Comparison of ENCODE assay signal across 8 mouse cellular contexts in the genomic region with DNA sequence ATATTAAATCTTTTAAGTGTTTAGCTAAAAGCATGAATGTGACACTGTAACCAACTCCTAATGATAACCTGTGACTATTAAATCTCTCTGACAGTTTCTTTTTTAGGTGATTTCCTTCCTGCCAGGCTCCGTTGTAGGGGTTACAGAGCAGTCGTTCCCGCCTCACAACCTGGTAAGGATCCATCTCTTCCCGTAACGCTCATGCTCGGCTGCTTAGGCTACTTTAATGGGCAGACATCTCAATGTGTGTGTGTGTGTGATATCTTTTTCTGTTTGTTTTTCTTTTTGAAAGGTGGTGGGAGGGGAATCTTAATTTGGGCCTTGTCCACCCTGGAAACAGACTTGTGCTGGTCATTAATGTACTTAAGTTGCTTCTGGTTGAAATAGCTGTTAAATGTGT. TPM values are rescaled to one million over a fixed set of nuclear protein-coding genes. Genes with fewer than 3 reads are reported as not detected.
DNase-seq lines count a peak whose midpoint lies in the region; ATAC-seq and TF ChIP-seq lines count a peak whose summit lies in the region.

No protein-coding gene starts in this region.

- no peak for TF ChIP-seq POLR2A in bone marrow macrophage, adult 2 months (IDR thresholded peaks at IDR 0.05; ENCODE audit: borderline replicate concordance, low read depth, low read length)

- peaks cover 23% of the 10 kb centered on the region for H3K36me3 ChIP-seq in lung, embryonic 14.5 days (ENCODE audit: insufficient read depth)
- peaks cover 5% of the 10 kb centered on the region for H3K36me3 ChIP-seq in heart, embryonic 16.5 days (ENCODE audit: control insufficient read depth, insufficient read depth)
- peaks cover 9% of the 10 kb centered on the region for H3K36me3 ChIP-seq in liver, embryonic 15.5 days (replicated peaks)

- WGBS in lung, embryonic 14.5 days = 0% methylated on average over 6 of the region's 6 CpGs
- WGBS in heart, embryonic 16.5 days = 3% methylated on average over 6 of the region's 6 CpGs
- 1% methylated on average over 6 of the region's 6 CpGs for WGBS in liver, embryonic 15.5 days (ENCODE audit: insufficient replicate concordance)

- H3K4me3 ChIP-seq in lung, embryonic 14.5 days (ENCODE audit: low read depth, low read length) = peak overlapping the region; percentile 97
- peak overlapping the region; percentile 96 for H3K4me3 ChIP-seq in bone marrow macrophage, adult 2 months (ENCODE audit: insufficient read depth, low read length)
- H3K4me3 ChIP-seq in heart, embryonic 16.5 days (ENCODE audit: low read length) = peak overlapping the region; percentile 99
- peak overlapping the region; percentile 99 for H3K4me3 ChIP-seq in liver, embryonic 15.5 days (replicated peaks)

- no peaks in the 10 kb centered on the region for H3K4me1 ChIP-seq in lung, embryonic 14.5 days (ENCODE audit: insufficient read depth)
- H3K4me1 ChIP-seq in bone marrow macrophage, adult 2 months (ENCODE audit: control insufficient read depth, insufficient read depth, low read length) = peaks cover 4% of the 10 kb centered on the region; the same call in 1 of the 2 replicates
- H3K4me1 ChIP-seq in heart, embryonic 16.5 days (ENCODE audit: control insufficient read depth, insufficient read depth, low read length) = peaks cover 10% of the 10 kb centered on the region
- peaks cover 8% of the 10 kb centered on the region for H3K4me1 ChIP-seq in liver, embryonic 15.5 days (replicated peaks)

- no peaks in the 10 kb centered on the region for H3K9me3 ChIP-seq in lung, embryonic 14.5 days (ENCODE audit: low read depth, low read length)
- no peaks in the 10 kb centered on the region for H3K9me3 ChIP-seq in heart, embryonic 16.5 days (replicated peaks; ENCODE audit: control insufficient read depth, low read length)
- no peaks in the 10 kb centered on the region for H3K9me3 ChIP-seq in liver, embryonic 15.5 days (replicated peaks)

- no peak overlapping the region for H3K27ac ChIP-seq in lung, embryonic 14.5 days (ENCODE audit: low read depth)
- H3K27ac ChIP-seq in bone marrow macrophage, adult 2 months (ENCODE audit: insufficient read depth, low read depth, low read length) = no peak overlapping the region
- no peak overlapping the region; the same call in none of the 2 replicates for H3K27ac ChIP-seq in heart, embryonic 16.5 days (ENCODE audit: low read length)
- peak overlapping the region; percentile 96 for H3K27ac ChIP-seq in liver, embryonic 15.5 days (replicated peaks)

- peak overlapping the region; percentile 98 for H3K4me2 ChIP-seq in lung, embryonic 14.5 days
- peak overlapping the region; percentile 94 for H3K4me2 ChIP-seq in heart, embryonic 16.5 days (ENCODE audit: low read depth, low read length)
- H3K4me2 ChIP-seq in liver, embryonic 15.5 days = peak overlapping the region; percentile 84

- H3K9ac ChIP-seq in lung, embryonic 14.5 days = peak overlapping the region; percentile 98
- peak overlapping the region; percentile 99 for H3K9ac ChIP-seq in heart, embryonic 16.5 days (ENCODE audit: low read length)
- peak overlapping the region; percentile 99 for H3K9ac ChIP-seq in liver, embryonic 15.5 days

- no peaks in the 10 kb centered on the region for H3K27me3 ChIP-seq in lung, embryonic 14.5 days (ENCODE audit: insufficient read depth, low read length)
- no peaks in the 10 kb centered on the region for H3K27me3 ChIP-seq in heart, embryonic 16.5 days (ENCODE audit: control insufficient read depth, insufficient read depth, low read length)
- H3K27me3 ChIP-seq in liver, embryonic 15.5 days = no peaks in the 10 kb centered on the region

- no peak for ATAC-seq in lung, embryonic 14.5 days (ENCODE audit: insufficient read depth)
- no peak for ATAC-seq in heart, embryonic 16.5 days (replicated peaks; ENCODE audit: extremely low read depth, insufficient read depth, low FRiP score)
- ATAC-seq in liver, embryonic 15.5 days (ENCODE audit: insufficient read depth) = no peak

- intact Hi-C loops in left cerebral cortex, postnatal 36 days (cut with DNase I) = loop anchor here (5.0 kb wide), 1 partner anchor 312 kb away; a partner anchor contains a TSS

- DNase-seq in lung, embryonic 14.5 days = peak; percentile 39
- no peak for DNase-seq in lung, adult 18-20 months
- DNase-seq in urinary bladder, postnatal 10 days (ENCODE audit: low spot score) = no peak
- no peak for DNase-seq in left cerebral cortex, postnatal 36 days (ENCODE audit: low spot score in 2 of 2)
- DNase-seq in left cerebral cortex, adult 18-20 months (ENCODE audit: low spot score in 2 of 2) = no peak

- no peak for TF ChIP-seq CTCF in lung, embryonic 14.5 days (IDR thresholded peaks at IDR 0.05; ENCODE audit: low read depth)
- TF ChIP-seq CTCF in bone marrow macrophage, adult 2 months (IDR thresholded peaks at IDR 0.05; ENCODE audit: low read depth, low read length) = no peak

RNA-seq across cellular contexts. Expression of a gene that starts 1.7 kb away (rescaled TPM):
- 45.2 and 47.4 TPM in 2 replicates for polyA plus RNA-seq in lung, embryonic 14.5 days (2014; fragmentation: Nextera tagmentation; extraction: Ambion mirVana)
- polyA plus RNA-seq in bone marrow macrophage, adult 2 months (2012; ENCODE audit: insufficient read depth, insufficient read length, missing spikeins) = 49.0 and 54.4 TPM in 2 replicates
- 14.4 and 15.5 TPM in 2 replicates for polyA plus RNA-seq in heart, embryonic 16.5 days (2015; fragmentation: Nextera tagmentation; extraction: Ambion mirVana)
- 9.9 and 12.3 TPM in 2 replicates for polyA plus RNA-seq in liver, embryonic 15.5 days (2015; fragmentation: Nextera tagmentation; extraction: Ambion mirVana)
- 10 to 100 TPM; 72.3 to 88.7 TPM for total RNA-seq in left cerebral cortex, postnatal 36 days (2021)
- 10 to 100 TPM; 81.7 to 93.1 TPM for total RNA-seq in left cerebral cortex, adult 18-20 months (2021)

RNA-seq across cellular contexts. Expression of a gene that starts 12.8 kb away (rescaled TPM):
- 105 and 107 TPM in 2 replicates for polyA plus RNA-seq in lung, embryonic 14.5 days (2014; fragmentation: Nextera tagmentation; extraction: Ambion mirVana)
- polyA plus RNA-seq in bone marrow macrophage, adult 2 months (2012; ENCODE audit: insufficient read depth, insufficient read length, missing spikeins) = 41.9 and 46.9 TPM in 2 replicates
- 122 and 124 TPM in 2 replicates for polyA plus RNA-seq in heart, embryonic 16.5 days (2015; fragmentation: Nextera tagmentation; extraction: Ambion mirVana)
- 34.3 and 43.4 TPM in 2 replicates for polyA plus RNA-seq in liver, embryonic 15.5 days (2015; fragmentation: Nextera tagmentation; extraction: Ambion mirVana)
- 10 to 100 TPM; 38.2 to 39.1 TPM for total RNA-seq in left cerebral cortex, postnatal 36 days (2021)
- 10 to 100 TPM; 38.2 to 41.6 TPM for total RNA-seq in left cerebral cortex, adult 18-20 months (2021)

RNA-seq across cellular contexts. Expression of a gene that starts 17.8 kb away (rescaled TPM):
- 1.5 TPM in 2 replicates for polyA plus RNA-seq in lung, embryonic 14.5 days (2014; fragmentation: Nextera tagmentation; extraction: Ambion mirVana)
- polyA plus RNA-seq in bone marrow macrophage, adult 2 months (2012; ENCODE audit: insufficient read depth, insufficient read length, missing spikeins) = not detected in 2 replicates
- polyA plus RNA-seq in heart, embryonic 16.5 days (2015; fragmentation: Nextera tagmentation; extraction: Ambion mirVana) = 0.62 and 0.79 TPM in 2 replicates
- 0.13 TPM in 2 replicates for polyA plus RNA-seq in liver, embryonic 15.5 days (2015; fragmentation: Nextera tagmentation; extraction: Ambion mirVana)
- under 1 TPM; 0.79 to 0.94 TPM for total RNA-seq in left cerebral cortex, postnatal 36 days (2021)
- total RNA-seq in left cerebral cortex, adult 18-20 months (2021) = 1 to 10 TPM in 1 of 2 experiments, under 1 TPM in 1; 0.91 to 1.1 TPM

RNA-seq across cellular contexts. Expression of a gene that starts 31.6 kb away (rescaled TPM):
- 31.7 and 32.5 TPM in 2 replicates for polyA plus RNA-seq in lung, embryonic 14.5 days (2014; fragmentation: Nextera tagmentation; extraction: Ambion mirVana)
- polyA plus RNA-seq in bone marrow macrophage, adult 2 months (2012; ENCODE audit: insufficient read depth, insufficient read length, missing spikeins) = 25.6 and 27.1 TPM in 2 replicates
- polyA plus RNA-seq in heart, embryonic 16.5 days (2015; fragmentation: Nextera tagmentation; extraction: Ambion mirVana) = 33.3 and 35.2 TPM in 2 replicates
- polyA plus RNA-seq in liver, embryonic 15.5 days (2015; fragmentation: Nextera tagmentation; extraction: Ambion mirVana) = 11.1 and 12.0 TPM in 2 replicates
- 10 to 100 TPM; 22.8 to 25.1 TPM for total RNA-seq in left cerebral cortex, postnatal 36 days (2021)
- 10 to 100 TPM; 28.9 to 29.4 TPM for total RNA-seq in left cerebral cortex, adult 18-20 months (2021)

RNA-seq across cellular contexts. Expression of a gene that starts 32.3 kb away (rescaled TPM):
- 0.25 and 0.37 TPM in 2 replicates for polyA plus RNA-seq in lung, embryonic 14.5 days (2014; fragmentation: Nextera tagmentation; extraction: Ambion mirVana)
- not detected in 2 replicates for polyA plus RNA-seq in bone marrow macrophage, adult 2 months (2012; ENCODE audit: insufficient read depth, insufficient read length, missing spikeins)
- polyA plus RNA-seq in heart, embryonic 16.5 days (2015; fragmentation: Nextera tagmentation; extraction: Ambion mirVana) = 5.7 and 7.7 TPM in 2 replicates
- 0.56 and 0.60 TPM in 2 replicates for polyA plus RNA-seq in liver, embryonic 15.5 days (2015; fragmentation: Nextera tagmentation; extraction: Ambion mirVana)
- total RNA-seq in left cerebral cortex, postnatal 36 days (2021) = 100 to 1,000 TPM; 277 to 316 TPM
- total RNA-seq in left cerebral cortex, adult 18-20 months (2021) = 100 to 1,000 TPM; 256 to 276 TPM
